Mouse (Mus musculus): ENCODE results near the gene Slc34a1.
"Not testable (repeated sequence)": the region's sequence is repeated elsewhere in the genome, so short reads cannot be mapped to it uniquely, and the experiment has no call there.

Gene Slc34a1

DNA sequence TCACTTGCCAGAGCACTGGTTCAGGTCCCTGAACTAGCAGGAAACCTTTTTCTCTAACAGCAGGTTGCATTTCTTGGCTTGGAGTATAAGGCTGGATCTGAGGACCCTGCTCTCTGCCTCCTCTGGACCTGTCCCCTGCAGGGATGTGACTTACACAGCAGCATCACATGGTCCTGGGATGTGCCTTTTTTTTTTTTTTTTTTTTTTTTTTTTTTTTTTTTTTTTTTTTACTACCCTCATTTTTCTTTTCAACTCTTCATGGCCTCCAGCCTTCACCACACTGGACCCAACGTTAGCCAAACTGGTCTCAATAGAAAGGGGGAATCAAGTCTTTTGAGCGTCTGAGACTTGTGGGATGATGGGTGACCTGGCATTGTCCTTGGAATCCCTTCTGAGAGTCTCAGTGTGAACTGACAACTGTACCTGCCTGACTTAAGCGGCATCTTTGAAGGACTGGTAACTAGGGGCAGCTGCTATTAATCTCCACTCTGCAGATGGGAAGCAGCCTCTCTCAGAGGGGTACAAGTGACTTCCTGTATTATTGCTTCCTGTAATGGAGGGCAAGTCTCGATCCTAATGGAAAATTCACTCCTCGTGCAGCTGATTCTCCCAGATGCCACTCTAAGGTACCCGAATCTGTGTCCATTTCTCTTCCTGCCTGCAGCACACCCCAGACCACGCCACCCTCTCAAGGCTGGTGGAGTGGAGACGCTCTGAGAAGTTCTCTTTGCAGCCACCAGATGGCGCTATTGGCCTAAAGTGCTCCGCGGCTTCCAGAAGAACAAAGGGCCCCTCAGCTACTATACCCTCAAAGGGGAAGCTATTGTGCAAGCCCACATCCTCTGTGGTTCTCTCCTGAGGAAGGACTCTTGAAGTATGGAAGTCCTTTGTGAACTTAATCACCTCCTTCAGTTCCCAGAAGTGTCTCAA is 7.1 kb downstream of the Slc34a1 start:
- peak; percentile 65 for DNase-seq (ENCODE audit: low spot score)

GRCm38 (mm10) chr13:55405783-55406390 is 7.9 kb downstream of the Slc34a1 start:
- DNase-seq (ENCODE audit: low spot score): no peak

DNA sequence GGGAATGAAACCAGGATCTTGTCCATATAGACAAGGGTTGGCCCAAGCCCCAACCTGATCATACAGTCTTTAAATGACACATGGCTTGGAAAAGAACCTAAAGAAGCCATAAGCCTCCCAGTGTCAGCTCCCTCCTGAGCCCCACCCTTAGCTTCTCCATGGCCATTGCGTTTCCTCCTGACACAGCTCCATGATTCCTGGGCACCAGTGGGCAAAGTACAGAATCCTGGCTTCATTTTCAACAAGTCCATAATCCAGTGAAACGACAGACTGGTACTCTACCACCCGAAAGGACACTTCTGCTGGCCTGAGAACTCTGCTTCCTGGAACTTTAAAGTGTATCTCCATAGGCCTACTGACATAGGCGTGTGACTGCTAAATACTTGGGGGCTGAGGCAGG is 9.4 kb downstream of the Slc34a1 start:
- no peak for DNase-seq (ENCODE audit: low spot score)

DNA sequence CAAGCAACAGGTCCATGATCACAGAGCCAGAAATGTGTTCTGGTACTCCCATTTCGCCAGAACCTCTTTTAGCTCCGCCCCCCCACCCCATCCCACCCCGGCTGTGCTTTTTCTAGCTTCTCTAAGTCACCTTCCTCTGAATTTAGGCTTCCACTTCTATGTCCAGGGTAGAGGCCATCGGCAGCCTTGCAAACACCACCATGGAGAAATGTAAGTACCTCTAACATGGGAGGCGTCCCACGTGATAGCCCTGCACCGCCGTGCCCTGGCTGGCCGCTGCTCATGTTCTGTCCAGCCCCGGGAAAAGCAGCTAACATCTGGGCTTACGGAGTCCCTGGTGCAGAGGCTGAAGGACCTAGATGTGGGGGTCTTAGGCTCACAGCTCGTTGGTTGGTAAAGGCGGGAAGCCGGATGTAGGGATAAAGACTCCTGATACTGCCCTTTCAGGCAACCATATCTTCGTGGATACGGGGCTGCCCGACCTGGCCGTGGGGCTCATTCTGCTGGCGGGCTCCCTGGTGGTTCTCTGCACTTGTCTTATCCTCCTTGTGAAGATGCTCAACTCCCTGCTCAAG is 10.6 kb downstream of the Slc34a1 start:
- no peak for DNase-seq (ENCODE audit: low spot score)

GRCm38 (mm10) chr13:55411826-55412225 is 13.8 kb downstream of the Slc34a1 start:
- no peak for DNase-seq (ENCODE audit: low spot score)

DNA sequence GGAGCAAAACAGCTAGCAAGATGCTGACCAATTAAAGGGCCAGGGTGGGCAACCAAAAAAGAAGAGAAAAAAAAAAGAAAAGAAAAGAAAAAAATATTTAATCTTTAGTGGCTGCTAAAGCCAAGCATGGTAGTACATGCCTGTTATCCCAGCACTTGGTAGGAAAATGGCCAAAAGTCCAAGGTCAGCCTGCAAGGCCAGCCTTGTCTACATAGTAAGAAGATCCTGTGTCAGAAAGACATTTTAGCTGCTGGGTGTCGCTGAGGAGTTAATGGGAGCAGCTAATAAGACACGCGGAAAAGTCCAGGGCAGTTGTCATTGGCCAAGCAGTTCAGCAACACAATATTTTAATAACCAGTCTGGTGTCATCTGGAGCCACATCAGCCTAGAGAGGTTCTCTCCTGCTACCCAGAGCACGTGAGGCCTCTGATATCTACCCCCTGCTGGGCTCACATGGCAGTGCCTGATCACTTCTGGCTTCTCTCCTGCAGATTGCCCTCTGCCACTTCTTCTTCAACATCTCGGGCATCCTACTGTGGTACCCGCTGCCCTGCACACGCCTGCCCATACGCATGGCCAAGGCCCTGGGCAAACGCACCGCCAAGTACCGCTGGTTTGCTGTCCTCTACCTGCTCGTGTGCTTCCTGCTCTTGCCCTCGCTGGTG is 14.8 kb downstream of the Slc34a1 start:
- no peak for DNase-seq (ENCODE audit: low spot score)

GRCm38 (mm10) chr13:55413333-55413732 is 15.3 kb downstream of the Slc34a1 start:
- no peak for DNase-seq (ENCODE audit: low spot score)

DNA sequence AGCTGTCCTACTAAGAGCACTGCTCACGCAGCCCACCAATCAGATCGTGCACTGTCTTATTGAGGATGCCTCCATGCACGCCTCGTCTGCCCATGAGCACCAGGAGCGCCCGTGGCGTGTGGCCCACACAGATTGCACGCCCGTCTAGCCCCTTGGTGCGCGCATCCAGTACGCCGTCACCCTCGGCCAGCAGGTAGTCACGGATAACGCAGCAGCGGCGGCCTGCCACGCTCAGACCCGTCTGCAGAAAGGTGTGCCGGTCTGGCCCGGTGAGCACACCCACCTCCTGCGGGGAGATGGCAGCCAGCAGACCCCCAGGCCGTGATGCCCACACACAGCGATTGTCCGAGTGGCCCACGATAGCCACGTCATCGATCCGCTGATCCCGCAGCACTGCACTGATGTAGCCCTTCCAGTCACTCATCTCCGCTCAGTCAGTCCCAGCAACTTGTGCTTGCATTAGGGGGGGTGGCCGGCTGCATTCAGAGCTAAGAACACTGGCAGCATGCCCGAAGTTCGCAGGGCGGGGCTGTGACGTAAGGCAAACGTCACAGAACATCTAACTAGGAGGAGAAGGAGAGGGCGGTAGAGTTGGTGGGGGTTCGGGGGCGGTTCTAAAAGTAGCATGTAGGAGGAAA is 16.9 kb downstream of the Slc34a1 start, which contains the start of gene Pfn3:
Gene Pfn3 (minus strand): TSS at position 490 of the 638 bp plus-strand sequence.
- DNase-seq (ENCODE audit: low spot score): peak; percentile 26

GRCm38 (mm10) chr13:55418004-55418403 is 20.0 kb downstream of the Slc34a1 start:
- peak; percentile 80 for DNase-seq (ENCODE audit: low spot score)

GRCm38 (mm10) chr13:55419142-55419541 is 21.2 kb downstream of the Slc34a1 start:
- DNase-seq (ENCODE audit: low spot score): no peak

GRCm38 (mm10) chr13:55420018-55420932 is 22.3 kb downstream of the Slc34a1 start:
- DNase-seq (ENCODE audit: low spot score): no peak

GRCm38 (mm10) chr13:55420933-55421800 is 23.2 kb downstream of the Slc34a1 start:
- peak; percentile 65 for DNase-seq (ENCODE audit: low spot score)

GRCm38 (mm10) chr13:55426613-55427012 is 28.6 kb downstream of the Slc34a1 start, which contains the start of gene F12:
Gene F12 (minus strand): TSS chr13:55426793.
- DNase-seq (ENCODE audit: low spot score): no peak

DNA sequence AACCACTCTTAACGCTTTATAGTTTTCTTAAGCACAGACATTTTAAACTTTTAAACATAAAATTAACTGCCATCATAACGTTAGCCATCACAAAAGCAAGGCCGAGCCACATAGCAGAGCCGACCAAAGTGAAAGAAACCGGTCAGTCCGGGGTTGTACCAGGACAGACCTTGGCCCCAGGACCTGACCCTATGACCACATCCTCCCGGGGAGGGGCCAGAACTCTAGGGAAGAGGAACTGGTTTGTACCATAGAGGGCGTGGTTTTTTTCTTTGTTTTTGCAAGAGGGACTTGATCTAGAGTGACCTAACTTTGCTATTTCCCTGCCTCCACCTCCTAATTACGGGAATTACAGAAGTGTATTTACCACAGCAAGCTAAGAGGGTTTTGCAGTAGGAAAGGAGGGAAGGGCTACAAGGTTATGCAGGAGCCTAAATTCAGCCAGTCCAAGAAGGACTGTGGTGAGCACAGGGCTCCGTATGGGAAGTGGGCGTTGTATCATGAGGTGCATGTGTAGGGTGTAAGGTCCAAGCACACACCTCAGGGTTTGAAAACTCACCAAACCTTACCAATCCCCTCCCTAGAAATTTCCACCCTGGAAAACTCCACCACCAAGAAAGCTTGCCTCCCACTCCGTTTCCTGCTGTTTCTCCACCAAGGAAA is 31.4 kb downstream of the Slc34a1 start:
- DNase-seq (ENCODE audit: low spot score): no peak

DNA sequence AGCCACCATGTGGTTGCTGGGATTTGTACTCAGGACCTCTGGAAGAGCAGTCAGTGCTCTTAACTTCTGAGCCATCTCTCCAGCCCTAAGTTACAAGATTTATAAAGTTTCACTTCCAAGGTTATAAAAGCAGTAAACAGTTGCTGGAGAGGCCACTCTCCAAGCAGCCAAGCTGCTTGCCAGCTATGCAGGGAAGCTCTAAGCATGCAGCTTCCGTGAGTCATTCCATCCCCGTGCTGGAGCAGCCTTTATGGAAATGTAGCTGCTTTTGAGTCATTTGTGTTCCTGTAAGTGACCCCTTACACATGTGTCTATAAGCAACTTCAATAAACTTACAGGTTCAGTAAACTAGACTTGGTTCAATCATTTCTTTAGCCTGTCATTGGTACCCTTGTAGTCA is 32.6 kb downstream of the Slc34a1 start:
- no peak for DNase-seq (ENCODE audit: low spot score)

GRCm38 (mm10) chr13:55431889-55432685 is 34.1 kb downstream of the Slc34a1 start:
- no peak for DNase-seq (ENCODE audit: low spot score)

GRCm38 (mm10) chr13:55437111-55437629 is 39.2 kb downstream of the Slc34a1 start:
- not testable (repeated sequence) for DNase-seq (ENCODE audit: low spot score)

DNA sequence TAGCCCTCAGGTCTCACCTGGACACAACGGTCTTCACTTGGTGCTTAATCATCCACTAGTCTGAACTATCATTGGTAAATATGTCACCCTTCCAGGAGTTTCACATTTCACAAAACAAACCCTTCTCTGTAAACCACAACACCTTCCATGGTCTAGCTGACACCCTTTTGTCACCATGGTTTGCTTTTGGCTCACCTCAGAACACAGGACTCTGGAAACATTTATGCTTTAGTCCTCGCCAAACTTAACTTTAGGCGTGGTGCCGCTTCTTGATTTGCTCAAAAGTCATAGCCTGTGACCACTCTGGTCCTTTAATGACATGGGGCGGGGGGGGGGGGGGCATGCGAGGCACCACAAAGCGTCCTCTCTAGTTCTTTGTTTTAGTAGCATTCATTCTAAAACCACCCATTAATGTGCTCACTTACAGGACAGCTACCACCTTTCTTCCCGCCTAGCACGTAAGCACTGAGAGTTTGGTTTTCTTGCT is 45.9 kb downstream of the Slc34a1 start:
- DNase-seq (ENCODE audit: low spot score): no peak

Measured in ovary, postnatal 36 days (tissue).